Mouse (Mus musculus) cerebellum, adult 2 months (tissue): ENCODE measurements around the gene Msi2.

Experiments used
- CTCF ChIP-seq: fragments of 200-500 bp; IDR thresholded peaks from 2 replicates; pipeline ENCODE4 v1.5.1; 2011; ENCODE audit warnings: low read depth, mild to moderate bottlenecking, control low read depth, low read length, moderate library complexity, borderline replicate concordance; ENCODE audit not compliant: insufficient read depth
- POLR2A ChIP-seq: fragments of 200-500 bp; IDR thresholded peaks from 2 replicates; pipeline ENCODE4 v1.6.1; 2011; ENCODE audit warnings: low read length, control low read depth, borderline replicate concordance; ENCODE audit not compliant: insufficient read depth

DNA sequence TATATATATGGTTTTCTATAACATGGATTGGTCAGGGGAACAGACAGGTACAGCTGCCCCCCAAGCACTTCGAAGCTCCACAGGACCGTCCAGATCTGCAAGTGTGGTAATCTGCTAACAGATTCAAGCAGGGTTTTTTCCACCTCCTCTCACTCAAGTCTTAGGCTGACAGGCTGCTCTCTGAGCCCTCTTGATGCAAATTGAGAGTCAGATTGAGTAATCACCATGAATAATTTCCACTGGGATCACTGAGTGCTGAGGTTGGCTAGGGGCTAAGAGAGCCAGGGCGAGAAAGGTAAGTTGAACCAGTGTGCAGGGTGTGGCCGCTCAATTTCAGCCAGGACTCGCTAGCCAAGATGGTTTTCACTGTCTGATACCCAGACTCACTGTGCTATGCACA, 238.8 kb downstream of the Msi2 start:
- TF ChIP-seq CTCF: no peak
- no peak for TF ChIP-seq POLR2A
